Mouse (Mus musculus) megakaryocyte-erythroid progenitor cell, adult 5-6 weeks (primary cell): Measurements from ENCODE around the gene Vmn1r66. TPM values are rescaled to one million over a fixed set of nuclear protein-coding genes. Genes with fewer than 3 reads are reported as not detected.
"Not testable (repeated sequence)": the region's sequence is repeated elsewhere in the genome, so short reads cannot be mapped to it uniquely, and the experiment has no call there.

Experiments used
- ATAC-seq: replicated peaks from 2 replicates; pipeline ENCODE4 v1.8.0; 2016; ENCODE audit warnings: mild to moderate bottlenecking, inconsistent platforms; ENCODE audit not compliant: severe bottlenecking, poor library complexity, low FRiP score, low TSS enrichment
- total RNA-seq, 2 experiments: library from RNA; stranded (forward) in 1 of 2; stranded (reverse) in 1 of 2; fragments of 200-1000, 215-1000 nt in 1 of 2; fragments of >200 nt in 1 of 2; fragmentation: Nextera tagmentation in 1 of 2; gene quantifications; 2 replicates each; pipeline ENCODE4 v1.2.3; 2014 to 2017

Vmn1r66 gene
- total RNA-seq (2014; fragmentation: Nextera tagmentation) (not detected in 2 replicates), total RNA-seq (2017) (not detected in 2 replicates)

DNA sequence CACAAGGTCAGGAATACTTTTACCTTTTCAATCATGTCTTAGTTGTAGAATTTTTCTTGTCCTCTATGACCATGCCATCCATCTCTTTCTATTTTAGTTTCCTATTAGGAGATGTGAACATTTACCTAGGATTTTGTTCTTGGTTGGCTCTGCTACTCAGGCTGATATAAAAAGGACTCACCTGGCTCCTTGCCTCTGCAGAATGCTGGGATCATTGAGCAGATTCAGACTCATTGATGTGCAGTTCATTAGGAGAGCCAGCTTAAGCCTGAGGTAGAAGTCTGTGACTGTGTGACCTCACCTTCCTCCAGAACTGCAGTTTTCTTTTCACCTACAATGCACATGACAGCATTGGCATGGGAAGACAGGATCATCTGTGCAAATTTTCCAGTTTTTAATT, at the start of gene Vmn1r66:
Gene Vmn1r66, minus strand, starts transcription at position 101 of the 400 bp plus-strand sequence.
- no peak for ATAC-seq

DNA sequence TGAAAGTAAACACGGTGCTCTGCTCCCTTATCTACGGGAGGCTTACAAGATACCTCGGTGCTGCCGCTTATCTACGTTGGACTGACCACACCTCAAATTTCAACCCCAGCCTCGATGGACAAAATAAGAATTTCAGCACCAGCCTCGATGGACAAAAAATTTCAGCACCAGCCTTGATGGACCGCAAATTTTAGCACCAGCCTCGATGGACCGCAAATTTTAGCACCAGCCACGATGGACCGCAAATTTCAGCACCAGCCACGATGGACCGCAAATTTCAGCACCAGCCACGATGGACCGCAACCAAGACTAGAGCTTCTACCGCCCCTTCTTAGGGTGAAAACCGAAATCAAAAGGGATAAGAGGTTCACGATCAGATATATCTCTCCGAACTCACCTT, 47.7 kb upstream of the Vmn1r66 start:
- not testable (repeated sequence) for ATAC-seq

DNA sequence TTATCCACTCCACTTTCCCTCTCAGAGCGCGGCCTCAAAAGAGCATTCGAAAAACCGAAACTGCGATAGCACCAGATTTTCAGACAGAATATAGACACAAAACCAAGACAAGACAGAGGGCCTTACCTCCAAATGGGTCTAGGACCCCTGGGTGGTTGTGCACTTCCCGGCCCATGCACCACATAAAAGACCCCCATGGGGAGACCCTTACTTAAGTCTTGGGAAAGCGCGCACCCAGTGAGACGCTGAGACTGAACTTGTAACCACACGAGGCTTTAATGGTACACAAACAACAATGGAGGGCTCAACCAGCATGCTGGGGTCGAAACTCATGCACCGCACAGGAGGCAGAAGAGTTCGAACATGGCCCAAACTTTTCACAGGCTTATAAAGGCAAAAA, 25.7 kb downstream of the Vmn1r66 start:
- ATAC-seq = no peak

DNA sequence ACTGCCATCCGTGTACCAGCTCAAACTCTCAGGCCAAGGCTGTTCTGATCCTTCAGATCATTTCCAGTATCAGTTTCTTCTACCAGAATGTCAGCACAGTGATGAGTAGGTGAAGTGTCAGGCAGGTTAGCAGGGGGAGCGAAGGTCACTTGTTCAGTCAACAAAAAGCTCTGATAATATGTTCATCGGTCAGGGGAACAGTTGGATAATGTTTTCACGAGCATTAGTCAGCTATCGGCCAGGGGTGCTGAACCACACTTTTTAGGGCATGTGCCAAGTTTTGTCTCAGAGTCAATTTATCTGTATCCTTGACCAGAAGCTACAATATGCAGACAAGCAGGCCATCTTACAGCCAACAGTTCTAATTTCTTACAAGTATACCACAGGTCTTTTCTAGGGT, 28.7 kb downstream of the Vmn1r66 start:
- ATAC-seq = no peak

Other genes with a start within 250 kb of the Vmn1r66 start
- gene Vmn2r50, start 224.7 kb downstream of the Vmn1r66 start, total RNA-seq (2014; fragmentation: Nextera tagmentation) = not detected in 2 replicates
- not detected in 2 replicates for gene Vmn2r50, start 224.7 kb downstream of the Vmn1r66 start, total RNA-seq (2017)
- gene Vmn2r51, start 172.3 kb downstream of the Vmn1r66 start, total RNA-seq (2014; fragmentation: Nextera tagmentation) = not detected in 2 replicates
- gene Vmn2r51, start 172.3 kb downstream of the Vmn1r66 start, total RNA-seq (2017) = not detected in 2 replicates
- gene Vmn2r52, start 101.4 kb downstream of the Vmn1r66 start, total RNA-seq (2014; fragmentation: Nextera tagmentation) = not detected in 2 replicates
- not detected in 2 replicates for gene Vmn2r52, start 101.4 kb downstream of the Vmn1r66 start, total RNA-seq (2017)
- not detected in 2 replicates for gene Vmn1r67, start 165.3 kb upstream of the Vmn1r66 start, total RNA-seq (2014; fragmentation: Nextera tagmentation)
- not detected in 2 replicates for gene Vmn1r67, start 165.3 kb upstream of the Vmn1r66 start, total RNA-seq (2017)
- gene Zik1, start 217.4 kb upstream of the Vmn1r66 start, total RNA-seq (2014; fragmentation: Nextera tagmentation) = 2.4 and 5.4 TPM in 2 replicates
- gene Zik1, start 217.4 kb upstream of the Vmn1r66 start, total RNA-seq (2017) = 4.8 and 5.0 TPM in 2 replicates